Mouse (Mus musculus) cerebellum, adult 11 months (tissue): ENCODE measurements at regions not wholly inside any gene's neighbourhood (a gene's known extent, or its start where the extent isn't known, plus 50 kb on each side); places are given as distances from the start of the nearest gene placed in this dataset.

Source experiments
- DNase-seq: peaks from one replicate; pipeline ENCODE4 v3.0.0; 2022

DNA sequence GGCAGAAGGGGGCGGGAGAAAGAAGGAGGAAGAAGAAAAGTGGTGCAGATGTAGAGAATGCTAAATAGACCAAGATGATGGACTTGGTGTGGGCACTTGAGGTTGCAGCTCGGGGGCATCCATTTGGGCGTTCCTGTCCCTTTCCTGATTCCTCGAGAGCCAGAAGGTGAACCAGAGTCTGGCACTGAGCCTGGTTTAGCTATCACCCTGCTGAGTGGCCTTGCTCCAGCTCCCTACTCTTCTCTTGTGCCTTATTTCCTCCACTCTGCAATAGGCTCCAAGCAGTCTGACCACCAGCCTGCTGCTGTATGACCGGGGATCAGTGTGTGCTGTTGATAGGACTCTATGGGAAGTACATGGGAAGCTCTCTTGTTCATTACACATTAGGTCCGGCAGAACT is 68.1 kb downstream of the Efnb1 start:
- DNase-seq, result no peak

DNA sequence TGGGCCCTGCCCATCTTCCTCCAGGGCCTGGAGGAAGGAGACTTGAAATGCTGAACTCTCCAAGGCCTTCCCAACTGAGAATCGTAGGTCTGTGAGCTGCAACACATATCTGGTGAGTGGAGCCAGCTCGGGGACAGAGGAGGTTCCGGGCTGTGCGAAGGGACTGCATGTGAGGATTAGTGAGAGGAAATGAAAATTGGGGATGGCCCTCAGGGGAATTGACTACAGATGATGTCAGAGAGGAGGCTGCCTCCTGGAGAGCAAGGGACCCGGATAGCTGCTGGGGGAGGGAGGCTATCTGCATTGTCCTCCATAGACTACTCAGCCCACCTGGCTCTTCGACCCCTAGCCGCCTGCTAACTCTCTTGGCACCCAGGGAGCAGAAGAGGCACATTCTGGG is 65.2 kb downstream of the Efnb1 start:
- no peak for DNase-seq

DNA sequence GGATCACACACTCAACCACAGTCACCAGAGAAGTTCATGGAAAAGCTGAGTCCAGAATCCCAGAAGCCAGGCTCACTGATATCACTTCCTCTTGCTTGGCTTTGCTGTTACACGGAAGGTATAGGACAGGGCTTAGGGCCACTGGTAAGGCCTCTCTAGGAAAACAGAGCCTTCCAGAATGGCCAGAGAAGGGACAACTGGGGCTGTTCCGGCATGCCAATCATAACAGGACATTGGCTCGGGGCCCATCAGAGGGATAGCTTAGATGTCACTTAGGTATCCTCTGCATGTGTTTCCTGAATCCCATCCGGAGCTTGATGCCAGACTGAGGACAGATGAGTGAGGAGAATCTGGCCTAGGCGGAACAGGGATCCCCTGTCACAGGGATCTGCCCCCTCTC is 63.7 kb downstream of the Efnb1 start:
- DNase-seq, result no peak

DNA sequence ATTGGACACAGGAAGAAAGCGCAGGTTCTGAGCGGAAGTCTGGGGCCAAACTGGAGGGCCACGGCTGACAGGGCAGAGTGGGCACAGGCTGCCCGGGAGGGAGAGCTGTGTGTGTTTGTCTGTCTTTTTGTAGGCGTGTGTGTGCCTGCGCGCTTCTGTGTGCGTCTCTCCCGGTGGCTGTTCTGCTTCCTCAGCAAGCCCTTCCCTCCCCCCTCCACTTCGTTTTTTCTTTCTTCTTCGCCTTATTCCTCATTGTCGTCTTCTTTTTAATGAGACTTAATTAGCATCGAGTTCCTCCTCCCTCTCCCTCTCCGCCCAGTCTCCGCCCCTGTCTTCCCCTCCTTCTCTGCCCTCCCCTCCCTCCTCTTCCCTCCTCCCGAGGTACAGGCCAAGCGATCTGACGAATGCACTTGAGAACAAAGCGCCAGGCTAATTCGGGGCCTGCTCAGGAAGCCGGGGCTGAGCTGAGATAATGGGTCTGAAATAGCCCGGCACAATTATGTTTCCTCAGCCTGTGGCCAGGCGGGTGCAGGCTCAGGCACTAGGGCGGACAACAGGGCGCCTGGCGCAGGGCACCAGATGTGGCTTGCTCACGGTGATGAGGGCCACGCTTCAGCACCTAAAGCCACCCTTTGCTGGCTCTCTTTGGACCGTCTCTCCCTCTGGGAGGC is 63.2 kb downstream of the Efnb1 start:
- DNase-seq, result peak; percentile 28
